Mouse (Mus musculus): ENCODE results near the gene Uckl1.

- no peak for TF ChIP-seq CTCF (conservative IDR thresholded peaks at IDR 0.05; ENCODE audit: low read length)
- no peak for TF ChIP-seq POU5F1 (IDR thresholded peaks at IDR 0.05; ENCODE audit: borderline replicate concordance, low read length)
- no peak for TF ChIP-seq NANOG (IDR thresholded peaks at IDR 0.05; ENCODE audit: borderline replicate concordance, low read length)
Observed at GRCm38 (mm10) chr2:181579681-181580080, 5.0 kb downstream of the Uckl1 start.

Measured in E14TG2a.4 (cell line).